Mouse (Mus musculus) intestine, embryonic 16.5 days (tissue): ENCODE measurements at regions not wholly inside any gene's neighbourhood (a gene's known extent, or its start where the extent isn't known, plus 50 kb on each side); places are given as distances from the start of the nearest gene placed in this dataset.

Experiments used
- ATAC-seq: fragments of 200-750 bp; cut with Nextera tagmentation; 2 replicates; pipeline ENCODE4 v1.8.0; 2017; ENCODE audit warnings: moderate TSS enrichment, moderate library complexity
- H3K27ac ChIP-seq: fragments of 300-500 bp; sonication (generic); 2 replicates; pipeline ENCODE4 v1.5.1; 2014; ENCODE audit warnings: mild to moderate bottlenecking, low read length
- H3K27me3 ChIP-seq: fragments of 300-500 bp; sonication (generic); replicated peaks from 2 replicates; pipeline ENCODE4 v1.6.1; 2014; ENCODE audit warnings: low read length, control low read depth, mixed read lengths; ENCODE audit not compliant: control insufficient read depth, insufficient read depth
- H3K36me3 ChIP-seq: fragments of 300-500 bp; sonication (generic); 2 replicates; pipeline ENCODE4 v1.6.1; 2014; ENCODE audit warnings: low read length, control low read depth; ENCODE audit not compliant: control insufficient read depth, insufficient read depth
- H3K4me1 ChIP-seq: fragments of 300-500 bp; sonication (generic); 2 replicates; pipeline ENCODE4 v1.6.1; 2014; ENCODE audit warnings: low read length, control low read depth, mixed read lengths; ENCODE audit not compliant: control insufficient read depth, insufficient read depth
- H3K4me2 ChIP-seq: fragments of 300-500 bp; sonication (generic); 2 replicates; pipeline ENCODE4 v1.6.1; 2014; ENCODE audit warnings: low read depth, low read length, control low read depth
- H3K4me3 ChIP-seq: fragments of 300-500 bp; sonication (generic); 2 replicates; pipeline ENCODE4 v1.5.1; 2014; ENCODE audit warnings: mild to moderate bottlenecking, low read length
- H3K9ac ChIP-seq: fragments of 300-500 bp; sonication (generic); 2 replicates; pipeline ENCODE4 v1.6.1; 2014; ENCODE audit warnings: low read depth, low read length
- H3K9me3 ChIP-seq: fragments of 300-500 bp; sonication (generic); 2 replicates; pipeline ENCODE4 v1.6.1; 2016; ENCODE audit warnings: low read length, control low read depth; ENCODE audit not compliant: control insufficient read depth
- WGBS: fragments of 180-500 bp; shearing (Covaris S2); extraction: QIAGEN DNeasy Blood & Tissue Kit; methylation state at CpG from one replicate; pipeline ENCODE4 v1.1.7; 2014; 5-methylcytosine and 5-hydroxymethylcytosine counted together

- ATAC-seq, result no peak
- Histone ChIP-seq H3K4me1 (peaks cover 3% of the 10 kb centered on the region), H3K9me3 (no peaks in the 10 kb centered on the region), H3K9ac (no peak overlapping the region), H3K27ac (no peak overlapping the region), H3K4me2 (0 out of 2 replicates have a peak overlapping the region, but pooled peaks have one; percentile 3), H3K4me3 (no peak overlapping the region), H3K36me3 (no peaks in the 10 kb centered on the region), H3K27me3 (no peaks in the 10 kb centered on the region)
- 91% methylated on average over 3 of the region's 3 CpGs for WGBS
Observed at GRCm38 (mm10) chr13:30036071-30036470, 50.2 kb upstream of the E2f3 start.
